Mouse (Mus musculus) megakaryocyte-erythroid progenitor cell, adult 5-6 weeks (primary cell): ENCODE data around the gene Foxl2. TPM values are rescaled to one million over a fixed set of nuclear protein-coding genes. Genes with fewer than 3 reads are reported as not detected.

Experiments used
- total RNA-seq, 2 experiments: library from RNA; stranded (forward) in 1 of 2; stranded (reverse) in 1 of 2; fragments of 200-1000, 215-1000 nt in 1 of 2; fragments of >200 nt in 1 of 2; fragmentation: Nextera tagmentation in 1 of 2; gene quantifications; 2 replicates each; pipeline ENCODE4 v1.2.3; 2014 to 2017

Foxl2 gene
- total RNA-seq, 2 experiments from 2014 or later, result not detected

Other genes starting within 250 kb of the Foxl2 start
- gene Prr23a1, start 112.8 kb upstream of the Foxl2 start, total RNA-seq (2014; fragmentation: Nextera tagmentation), result not detected in 2 replicates
- gene Prr23a1, start 112.8 kb upstream of the Foxl2 start, total RNA-seq (2017), result not detected in 2 replicates
- gene Prr23a2, start 98.8 kb upstream of the Foxl2 start, total RNA-seq (2014; fragmentation: Nextera tagmentation), result not detected in 2 replicates
- gene Prr23a2, start 98.8 kb upstream of the Foxl2 start, total RNA-seq (2017), result not detected in 2 replicates
- gene Prr23a3, start 90.5 kb upstream of the Foxl2 start, total RNA-seq (2014; fragmentation: Nextera tagmentation), result not detected in 2 replicates
- not detected in 2 replicates for gene Prr23a3, start 90.5 kb upstream of the Foxl2 start, total RNA-seq (2017)
- not detected in 2 replicates for gene 7420426K07Rik, start 52.2 kb upstream of the Foxl2 start, total RNA-seq (2014; fragmentation: Nextera tagmentation)
- gene 7420426K07Rik, start 52.2 kb upstream of the Foxl2 start, total RNA-seq (2017), result not detected in 2 replicates
- gene Faim, start 31.1 kb downstream of the Foxl2 start, total RNA-seq (2014; fragmentation: Nextera tagmentation), result 27.4 and 46.4 TPM in 2 replicates
- 60.5 and 144 TPM in 2 replicates for gene Faim, start 31.1 kb downstream of the Foxl2 start, total RNA-seq (2017)
- not detected in 2 replicates for gene Gm1123, start 80.4 kb downstream of the Foxl2 start, total RNA-seq (2014; fragmentation: Nextera tagmentation)
- not detected in 2 replicates for gene Gm1123, start 80.4 kb downstream of the Foxl2 start, total RNA-seq (2017)
- 9.5 and 14.1 TPM in 2 replicates for gene Pik3cb, start 185.3 kb downstream of the Foxl2 start, total RNA-seq (2014; fragmentation: Nextera tagmentation)
- gene Pik3cb, start 185.3 kb downstream of the Foxl2 start, total RNA-seq (2017), result 2.9 and 5.5 TPM in 2 replicates